ENCODE assay signal across 20 mouse cellular contexts in genomic region chr4:129055562-129055961, GRCm38 (mm10). TPM values are rescaled to one million over a fixed set of nuclear protein-coding genes. Genes with fewer than 3 reads are reported as not detected.
"Had no signal": no experiment of that assay in that cellular context is flagged by ENCODE, and none has a peak within 500 bp of the region (broad histone marks: within the 10 kb centered on the region; RNA-seq: fewer than 3 reads in every experiment).

No protein-coding gene starts in this region.

- H3K36me3 ChIP-seq: limb, embryonic 12.5 days; limb, embryonic 15.5 days; neural tube, embryonic 13.5 days had no signal

- H3K9me3 ChIP-seq: limb, embryonic 12.5 days; limb, embryonic 15.5 days; neural tube, embryonic 13.5 days had no signal

- H3K4me2 ChIP-seq: limb, embryonic 12.5 days; limb, embryonic 15.5 days; liver, embryonic 11.5 days; lung, embryonic 14.5 days; midbrain, embryonic 11.5 days; neural tube, embryonic 13.5 days had no signal

- ATAC-seq: intestine, postnatal 0 days; liver, postnatal 0 days had no signal

- DNase-seq: kidney, postnatal 25 days; left cerebral cortex, postnatal 4 days; liver, postnatal 0 days; lung, postnatal 10 days; midbrain, embryonic 14.5 days; retina, postnatal 1 day; right cerebral cortex, postnatal 25 days; spleen, adult 18-20 months; thymus, adult 2 months; thymus, postnatal 14 days; thymus, postnatal 4 days had no signal

- H3K4me3 ChIP-seq: limb, embryonic 12.5 days; limb, embryonic 15.5 days; neural tube, embryonic 13.5 days had no signal

- H3K27ac ChIP-seq: kidney, postnatal 0 days; limb, embryonic 12.5 days; limb, embryonic 15.5 days; liver, embryonic 14.5 days; neural tube, embryonic 13.5 days had no signal

- H3K9ac ChIP-seq: limb, embryonic 12.5 days; limb, embryonic 15.5 days; liver, embryonic 14.5 days; liver, postnatal 0 days; lung, embryonic 14.5 days; neural tube, embryonic 13.5 days had no signal

RNA-seq across cellular contexts. Expression of gene Tmem54, which starts 49.8 kb away (rescaled TPM):
- polyA plus RNA-seq: midbrain, embryonic 14.5 days; neural tube, embryonic 13.5 days had no signal
